Mouse (Mus musculus) heart, adult 2 months (tissue): ENCODE data around the gene Suds3.

Source experiments
- CTCF ChIP-seq: fragments of 200-600 bp; IDR thresholded peaks from 2 replicates; pipeline ENCODE4 v1.8.1; 2022; ENCODE audit warnings: antibody characterized with exemption, mild to moderate bottlenecking, moderate library complexity
- EP300 ChIP-seq: fragments of 200-500 bp; IDR thresholded peaks from 2 replicates; pipeline ENCODE4 v1.6.1; 2011; ENCODE audit warnings: low read depth, low read length, control low read depth; ENCODE audit not compliant: insufficient read depth
- POLR2A ChIP-seq: fragments of 200-500 bp; IDR thresholded peaks from 2 replicates; pipeline ENCODE4 v1.6.1; 2011; ENCODE audit warnings: mild to moderate bottlenecking, low read depth, low read length, control low read depth; ENCODE audit not compliant: insufficient read depth

DNA sequence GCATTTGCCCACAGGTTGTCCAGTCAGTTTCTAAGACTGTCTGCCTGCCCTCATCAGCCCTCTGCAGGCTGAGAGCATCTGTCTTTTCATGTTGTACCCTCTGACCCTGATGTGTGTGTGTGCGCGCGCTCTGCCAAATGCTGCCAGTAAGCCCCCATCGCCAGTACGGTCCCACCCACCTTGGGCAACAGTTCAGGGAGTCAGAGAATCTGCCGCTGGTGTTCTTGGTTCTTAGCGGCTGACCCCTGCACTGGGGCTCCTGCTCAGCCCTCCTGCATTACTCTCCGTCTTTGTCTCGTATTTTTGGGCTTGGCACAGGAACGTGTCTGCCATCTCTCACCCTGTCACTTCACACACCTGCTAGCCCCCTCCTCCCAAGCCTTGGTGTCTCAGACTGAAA, 21.1 kb upstream of the Suds3 start:
- TF ChIP-seq CTCF (no peak), EP300 (no peak), POLR2A (no peak)
